Mouse (Mus musculus): ENCODE results near the gene Hes7.

- TF ChIP-seq CTCF (IDR thresholded peaks at IDR 0.05; ENCODE audit: borderline replicate concordance, insufficient read depth, low read length) (no peak), POLR2A (IDR thresholded peaks at IDR 0.05; ENCODE audit: low read depth, low read length) (no peak)
Observed at GRCm38 (mm10) chr11:69106299-69106698, 13.9 kb upstream of the Hes7 start.

Measured in embryonic fibroblast, embryonic 13.5 days (primary cell).